Mouse (Mus musculus) olfactory bulb, adult 2 months (tissue): Measurements from ENCODE around the gene Gmds.

Experiments
- CTCF ChIP-seq: fragments of 200-500 bp; IDR thresholded peaks from 2 replicates; pipeline ENCODE4 v1.5.1; 2012; ENCODE audit warnings: low read depth, mild to moderate bottlenecking, low read length, moderate library complexity; ENCODE audit not compliant: insufficient read depth
- POLR2A ChIP-seq: fragments of 200-500 bp; IDR thresholded peaks from 2 replicates; pipeline ENCODE4 v1.6.1; 2012; ENCODE audit warnings: mild to moderate bottlenecking, low read depth, low read length, moderate library complexity; ENCODE audit not compliant: insufficient read depth

- no peak for TF ChIP-seq CTCF
- no peak for TF ChIP-seq POLR2A
Measured at GRCm38 (mm10) chr13:31971040-31971501, 367.5 kb downstream of the Gmds start.
